Mouse (Mus musculus) lung, postnatal 25 days (tissue): ENCODE results near the gene Thap7.

ENCODE experiments used
- DNase-seq: peaks from one replicate; pipeline ENCODE4 v3.0.0; 2022; ENCODE audit warnings: low spot score

The Thap7 gene

GRCm38 (mm10) chr16:17488478-17489468 lies 42.2 kb downstream of the Thap7 start:
- no peak for DNase-seq

- DNase-seq = peak; percentile 21
Observed at GRCm38 (mm10) chr16:17486505-17486904, 44.4 kb downstream of the Thap7 start.

- DNase-seq = no peak
Observed at GRCm38 (mm10) chr16:17481465-17481864, 49.5 kb downstream of the Thap7 start.

GRCm38 (mm10) chr16:17478331-17478943 lies 52.5 kb downstream of the Thap7 start:
- DNase-seq = no peak
